Mouse (Mus musculus): Measurements from ENCODE around the gene Snx1.

GRCm38 (mm10) chr9:66039290-66039689 is 87.1 kb downstream of the Snx1 start:
- TF ChIP-seq MAFK (IDR thresholded peaks at IDR 0.05; ENCODE audit: insufficient read depth, low read depth, low read length), result no peak
- no peak for TF ChIP-seq CHD2 (IDR thresholded peaks at IDR 0.05; ENCODE audit: low read depth, low read length)

Measured in ES-E14 (cell line).